In genomic region chr13:104024856-104025709, GRCm38 (mm10) we compare ENCODE assay signal across 9 mouse cellular contexts.
DNase-seq lines count a peak whose midpoint lies in the region; ATAC-seq and TF ChIP-seq lines count a peak whose summit lies in the region.
"Had no signal": no experiment of that assay in that cellular context is flagged by ENCODE, and none has a peak within 500 bp of the region (broad histone marks: within the 10 kb centered on the region; RNA-seq: fewer than 3 reads in every experiment).

No protein-coding gene starts in this region.

- H3K27ac ChIP-seq in kidney, adult 2 months (ENCODE audit: insufficient read depth, low read depth, low read length): peak overlapping the region; percentile 77
- H3K27ac ChIP-seq in heart, embryonic 14.5 days (replicated peaks in 1 of 2; ENCODE audit: control insufficient read depth in 1 of 2, insufficient read depth in 1 of 2, low read depth in 2 of 2, low read length in 2 of 2): peak overlapping the region; percentile 16 to 46
- 0 out of 2 replicates have a peak overlapping the region, but pooled peaks have one; percentile 1 for H3K27ac ChIP-seq in liver, embryonic 12.5 days
- no peak overlapping the region for H3K27ac ChIP-seq in thymus, adult 2 months (ENCODE audit: control insufficient read depth, insufficient read depth, low read length)
- H3K27ac ChIP-seq: neural tube, embryonic 12.5 days had no signal

- no peaks in the 10 kb centered on the region; the same call in 1 of the 2 replicates for H3K9me3 ChIP-seq in heart, embryonic 14.5 days (ENCODE audit: control insufficient read depth, low read length)
- H3K9me3 ChIP-seq in liver, embryonic 12.5 days (replicated peaks): 0 out of 2 replicates have a peak, but pooled peaks cover 3% of the 10 kb centered on the region

- DNase-seq in kidney, adult 2 months: no peak
- no peak for DNase-seq in kidney, postnatal 36 days
- peak; percentile 61 for DNase-seq in brain, embryonic 14.5 days (ENCODE audit: low read depth)
- no peak for DNase-seq in spleen, postnatal 10 days (ENCODE audit: low spot score in 2 of 2)
- DNase-seq in urinary bladder, adult 2 months (ENCODE audit: low spot score): no peak
- DNase-seq in thymus, adult 2 months: no peak

- H3K4me3 ChIP-seq in kidney, adult 2 months (ENCODE audit: insufficient read depth, low read depth, low read length): no peak overlapping the region
- H3K4me3 ChIP-seq in heart, embryonic 14.5 days (ENCODE audit: control insufficient read depth in 1 of 2, insufficient read depth in 1 of 2, low read depth in 1 of 2, low read length in 2 of 2): no peak overlapping the region
- H3K4me3 ChIP-seq in liver, embryonic 12.5 days: no peak overlapping the region
- no peak overlapping the region for H3K4me3 ChIP-seq in thymus, adult 2 months (ENCODE audit: control insufficient read depth, insufficient read depth, low read length)
- H3K4me3 ChIP-seq: neural tube, embryonic 12.5 days had no signal

- no peak overlapping the region for H3K9ac ChIP-seq in heart, embryonic 14.5 days (ENCODE audit: low read length)
- no peak overlapping the region for H3K9ac ChIP-seq in liver, embryonic 12.5 days
- H3K9ac ChIP-seq: neural tube, embryonic 12.5 days had no signal

- peaks cover 15% of the 10 kb centered on the region for H3K4me1 ChIP-seq in kidney, adult 2 months (ENCODE audit: control insufficient read depth, insufficient read depth, low read length)
- H3K4me1 ChIP-seq in heart, embryonic 14.5 days (ENCODE audit: control insufficient read depth in 2 of 2, insufficient read depth in 2 of 2, low read length in 2 of 2): peaks cover 0 to 7% of the 10 kb centered on the region in 2 experiments; a peak in 1 of 4 replicates
- peaks cover 23% of the 10 kb centered on the region for H3K4me1 ChIP-seq in liver, embryonic 12.5 days
- no peaks in the 10 kb centered on the region for H3K4me1 ChIP-seq in thymus, adult 2 months (replicated peaks; ENCODE audit: control insufficient read depth, insufficient read depth, low read length)

- ATAC-seq in heart, embryonic 14.5 days (ENCODE audit: insufficient number of reproducible peaks, insufficient read depth, low FRiP score, low read depth): no peak
- no peak for ATAC-seq in liver, embryonic 12.5 days

- peak overlapping the region; percentile 8; the same call in 1 of the 2 replicates for H3K4me2 ChIP-seq in heart, embryonic 14.5 days (ENCODE audit: low read length)
- no peak overlapping the region for H3K4me2 ChIP-seq in liver, embryonic 12.5 days
- H3K4me2 ChIP-seq: neural tube, embryonic 12.5 days had no signal

- no peaks in the 10 kb centered on the region for H3K36me3 ChIP-seq in kidney, adult 2 months (ENCODE audit: control insufficient read depth, insufficient read depth, low read length)
- H3K36me3 ChIP-seq in heart, embryonic 14.5 days (ENCODE audit: control insufficient read depth, insufficient read depth, low read length): no peaks in the 10 kb centered on the region
- peaks cover 6% of the 10 kb centered on the region; the same call in 1 of the 2 replicates for H3K36me3 ChIP-seq in liver, embryonic 12.5 days
- no peaks in the 10 kb centered on the region for H3K36me3 ChIP-seq in thymus, adult 2 months (ENCODE audit: control insufficient read depth, insufficient read depth, low read length)
- H3K36me3 ChIP-seq: neural tube, embryonic 12.5 days had no signal

- no peak for TF ChIP-seq POLR2A in kidney, adult 2 months (IDR thresholded peaks at IDR 0.05; ENCODE audit: low read depth, low read length)
- TF ChIP-seq POLR2A in brain, embryonic 14.5 days (IDR thresholded peaks at IDR 0.05; ENCODE audit: borderline replicate concordance, extremely low read depth, insufficient read depth, insufficient read length, poor library complexity, severe bottlenecking): no peak
- TF ChIP-seq POLR2A in thymus, adult 2 months (IDR thresholded peaks at IDR 0.05; ENCODE audit: control insufficient read depth, extremely low read depth, insufficient read depth, low read length, poor library complexity): no peak

- TF ChIP-seq CTCF in kidney, adult 2 months (conservative IDR thresholded peaks at IDR 0.05; ENCODE audit: insufficient read depth, insufficient read length, low read depth, low read length): no peak
- TF ChIP-seq CTCF in brain, embryonic 14.5 days (IDR thresholded peaks at IDR 0.05; ENCODE audit: borderline replicate concordance, extremely low read depth, insufficient read depth, insufficient read length): no peak
- no peak for TF ChIP-seq CTCF in thymus, adult 2 months (IDR thresholded peaks at IDR 0.05; ENCODE audit: borderline replicate concordance, control insufficient read depth, extremely low read depth, insufficient read depth, low read length, poor library complexity)

- no peaks in the 10 kb centered on the region for H3K27me3 ChIP-seq in kidney, adult 2 months (replicated peaks; ENCODE audit: control insufficient read depth, insufficient read depth, low read length)
- H3K27me3 ChIP-seq in heart, embryonic 14.5 days (ENCODE audit: control insufficient read depth, insufficient read depth, low read length): no peaks in the 10 kb centered on the region
- H3K27me3 ChIP-seq in liver, embryonic 12.5 days (replicated peaks): no peaks in the 10 kb centered on the region
- no peaks in the 10 kb centered on the region for H3K27me3 ChIP-seq in thymus, adult 2 months (ENCODE audit: control insufficient read depth, insufficient read depth, low read length)

- 65% methylated on average over 18 of the region's 18 CpGs for WGBS in kidney, adult 2 months
- 56% methylated on average over 18 of the region's 18 CpGs for WGBS in heart, embryonic 14.5 days
- 74% methylated on average over 18 of the region's 18 CpGs for WGBS in liver, embryonic 12.5 days (ENCODE audit: insufficient replicate concordance)
- WGBS in thymus, adult 2 months: 93% methylated on average over 18 of the region's 18 CpGs
